Mouse (Mus musculus) liver, embryonic 18 days (tissue): ENCODE data around the gene Gm9048. TPM values are rescaled to one million over a fixed set of nuclear protein-coding genes. Genes with fewer than 3 reads are reported as not detected.

ENCODE experiments used
- polyA plus RNA-seq: library from polyadenylated mRNA; depleted of rRNA; stranded (reverse); fragments of >200 nt; gene quantifications from 2 replicates; pipeline ENCODE4 v1.2.3, GENCODE M21; 2012; rRNA removed

Gene Gm9048
- not detected in 2 replicates for polyA plus RNA-seq

DNA sequence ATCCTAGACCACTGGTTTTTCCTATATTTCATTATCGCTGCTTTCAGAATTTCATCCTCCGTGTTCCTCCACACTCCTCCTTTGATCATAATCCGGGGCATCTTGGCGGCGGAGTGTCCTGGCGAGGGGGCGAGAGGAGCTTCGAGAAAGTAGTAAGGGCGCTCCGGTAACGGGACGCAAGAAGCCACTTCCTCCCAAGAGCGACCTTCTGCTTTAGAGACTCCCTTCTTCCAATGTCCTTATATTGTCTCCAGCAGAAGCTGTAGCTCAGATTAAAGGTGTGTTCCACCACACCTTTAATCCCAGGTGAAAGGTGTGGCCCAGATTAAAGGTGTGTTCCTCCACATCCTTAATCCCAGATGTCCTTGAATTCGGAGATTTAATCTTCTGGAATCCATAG, at the start of gene Gm9048:
Gene Gm9048, minus strand, starts transcription at position 101 of the 400 bp plus-strand sequence.

DNA sequence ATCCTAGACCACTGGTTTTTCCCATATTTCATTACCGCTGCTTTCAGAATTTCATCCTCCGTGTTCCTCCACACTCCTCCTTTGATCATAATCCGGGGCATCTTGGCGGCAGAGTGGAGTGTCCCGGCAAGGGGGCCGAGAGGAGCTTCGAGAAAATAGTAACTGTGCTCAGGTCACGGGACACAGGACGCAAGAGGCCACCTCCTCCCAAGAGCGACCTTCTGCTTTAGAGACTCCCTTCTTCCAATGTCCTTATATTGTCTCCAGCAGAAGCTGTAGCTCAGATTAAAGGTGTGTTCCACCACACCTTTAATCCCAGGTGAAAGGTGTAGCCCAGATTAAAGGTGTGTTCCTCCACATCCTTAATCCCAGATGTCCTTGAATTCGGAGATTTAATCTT, 5.5 kb upstream of the Gm9048 start, which contains the start of gene Gm9049:
Gene Gm9049, minus strand, starts transcription at position 101 of the 400 bp plus-strand sequence.

DNA sequence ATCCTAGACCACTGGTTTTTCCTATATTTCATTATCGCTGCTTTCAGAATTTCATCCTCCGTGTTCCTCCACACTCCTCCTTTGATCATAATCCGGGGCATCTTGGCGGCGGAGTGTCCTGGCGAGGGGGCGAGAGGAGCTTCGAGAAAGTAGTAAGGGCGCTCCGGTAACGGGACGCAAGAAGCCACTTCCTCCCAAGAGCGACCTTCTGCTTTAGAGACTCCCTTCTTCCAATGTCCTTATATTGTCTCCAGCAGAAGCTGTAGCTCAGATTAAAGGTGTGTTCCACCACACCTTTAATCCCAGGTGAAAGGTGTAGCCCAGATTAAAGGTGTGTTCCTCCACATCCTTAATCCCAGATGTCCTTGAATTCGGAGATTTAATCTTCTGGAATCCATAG, 5.3 kb downstream of the Gm9048 start, which contains the start of gene Gm9046:
Gene Gm9046, minus strand, starts transcription at position 101 of the 400 bp plus-strand sequence.

DNA sequence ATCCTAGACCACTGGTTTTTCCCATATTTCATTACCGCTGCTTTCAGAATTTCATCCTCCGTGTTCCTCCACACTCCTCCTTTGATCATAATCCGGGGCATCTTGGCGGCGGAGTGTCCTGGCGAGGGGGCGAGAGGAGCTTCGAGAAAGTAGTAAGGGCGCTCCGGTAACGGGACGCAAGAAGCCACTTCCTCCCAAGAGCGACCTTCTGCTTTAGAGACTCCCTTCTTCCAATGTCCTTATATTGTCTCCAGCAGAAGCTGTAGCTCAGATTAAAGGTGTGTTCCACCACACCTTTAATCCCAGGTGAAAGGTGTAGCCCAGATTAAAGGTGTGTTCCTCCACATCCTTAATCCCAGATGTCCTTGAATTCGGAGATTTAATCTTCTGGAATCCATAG, 10.7 kb downstream of the Gm9048 start, which contains the start of gene Gm9045:
Gene Gm9045, minus strand, starts transcription at position 101 of the 400 bp plus-strand sequence.

DNA sequence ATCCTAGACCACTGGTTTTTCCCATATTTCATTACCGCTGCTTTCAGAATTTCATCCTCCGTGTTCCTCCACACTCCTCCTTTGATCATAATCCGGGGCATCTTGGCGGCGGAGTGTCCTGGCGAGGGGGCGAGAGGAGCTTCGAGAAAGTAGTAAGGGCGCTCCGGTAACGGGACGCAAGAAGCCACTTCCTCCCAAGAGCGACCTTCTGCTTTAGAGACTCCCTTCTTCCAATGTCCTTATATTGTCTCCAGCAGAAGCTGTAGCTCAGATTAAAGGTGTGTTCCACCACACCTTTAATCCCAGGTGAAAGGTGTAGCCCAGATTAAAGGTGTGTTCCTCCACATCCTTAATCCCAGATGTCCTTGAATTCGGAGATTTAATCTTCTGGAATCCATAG, 16.2 kb downstream of the Gm9048 start, which contains the start of gene Gm9044:
Gene Gm9044, minus strand, starts transcription at position 101 of the 400 bp plus-strand sequence.

DNA sequence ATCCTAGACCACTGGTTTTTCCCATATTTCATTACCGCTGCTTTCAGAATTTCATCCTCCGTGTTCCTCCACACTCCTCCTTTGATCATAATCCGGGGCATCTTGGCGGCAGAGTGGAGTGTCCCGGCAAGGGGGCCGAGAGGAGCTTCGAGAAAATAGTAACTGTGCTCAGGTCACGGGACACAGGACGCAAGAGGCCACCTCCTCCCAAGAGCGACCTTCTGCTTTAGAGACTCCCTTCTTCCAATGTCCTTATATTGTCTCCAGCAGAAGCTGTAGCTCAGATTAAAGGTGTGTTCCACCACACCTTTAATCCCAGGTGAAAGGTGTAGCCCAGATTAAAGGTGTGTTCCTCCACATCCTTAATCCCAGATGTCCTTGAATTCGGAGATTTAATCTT, 21.6 kb downstream of the Gm9048 start, which contains the start of gene Gm9040:
Gene Gm9040, minus strand, starts transcription at position 101 of the 400 bp plus-strand sequence.

Other genes starting within 250 kb of the Gm9048 start
- gene Mdm1, start 206.9 kb downstream of the Gm9048 start, polyA plus RNA-seq, result 4.3 and 4.4 TPM in 2 replicates
- not detected in 2 replicates for gene Il22, start 143.7 kb downstream of the Gm9048 start, polyA plus RNA-seq
- 0.01 TPM in 1 of 2 replicates, not detected in the other for gene Gm32717, start 107.9 kb downstream of the Gm9048 start, polyA plus RNA-seq
- 0.01 TPM in 1 of 2 replicates, not detected in the other for gene Gm32802, start 90.0 kb downstream of the Gm9048 start, polyA plus RNA-seq
- not detected in 2 replicates for gene Iltifb, start 53.6 kb downstream of the Gm9048 start, polyA plus RNA-seq
- not detected in 2 replicates for gene Gm9040, start 21.7 kb downstream of the Gm9048 start, polyA plus RNA-seq
- not detected in 2 replicates for gene Gm9044, start 16.3 kb downstream of the Gm9048 start, polyA plus RNA-seq
- not detected in 2 replicates for gene Gm9045, start 10.8 kb downstream of the Gm9048 start, polyA plus RNA-seq
- not detected in 2 replicates for gene Gm9046, start 5.4 kb downstream of the Gm9048 start, polyA plus RNA-seq
- gene Gm9049, start 5.4 kb upstream of the Gm9048 start, polyA plus RNA-seq, result not detected in 2 replicates
- gene Ifng, start 92.4 kb upstream of the Gm9048 start, polyA plus RNA-seq, result 0.03 and 0.11 TPM in 2 replicates